Mouse (Mus musculus): ENCODE measurements around the gene Aldh1l1. TPM values are rescaled to one million over a fixed set of nuclear protein-coding genes. Genes with fewer than 3 reads are reported as not detected.

Gene Aldh1l1
- polyA plus RNA-seq, 2 experiments: 1.5 to 2.1 TPM

- ATAC-seq (ENCODE audit: low FRiP score, low read depth) (no peak), DNase-seq (ENCODE audit: low spot score) (no peak)
- Histone ChIP-seq H3K36me3 (ENCODE audit: control insufficient read depth, insufficient read depth, low read length) (no peaks in the 10 kb centered on the region), H3K4me2 (replicated peaks; ENCODE audit: low read depth, low read length, severe bottlenecking) (no peak overlapping the region), H3K27ac (replicated peaks; ENCODE audit: low read depth, low read length) (no peak overlapping the region), H3K9ac (ENCODE audit: low read depth, low read length, severe bottlenecking) (no peak overlapping the region), H3K4me3 (replicated peaks; ENCODE audit: low read length) (no peak overlapping the region), H3K9me3 (ENCODE audit: control insufficient read depth, low read length) (no peaks in the 10 kb centered on the region), H3K27me3 (ENCODE audit: control insufficient read depth, insufficient read depth, low read length) (no peaks in the 10 kb centered on the region), H3K4me1 (ENCODE audit: control insufficient read depth, insufficient read depth, low read length) (no peaks in the 10 kb centered on the region)
- TF ChIP-seq POLR2A (IDR thresholded peaks at IDR 0.05; ENCODE audit: borderline replicate concordance, extremely low read depth, insufficient read depth, insufficient read length): no peak
- 81% methylated on average over 8 of the region's 8 CpGs for WGBS
These were observed 48.7 kb downstream of the Aldh1l1 start for GRCm38 (mm10) chr6:90534701-90535475.

GRCm38 (mm10) chr6:90536824-90537223 is 50.6 kb downstream of the Aldh1l1 start:
- ATAC-seq (ENCODE audit: low FRiP score, low read depth): no peak
- Histone ChIP-seq H3K4me3 (replicated peaks; ENCODE audit: low read length) (no peak overlapping the region), H3K36me3 (ENCODE audit: control insufficient read depth, insufficient read depth, low read length) (no peaks in the 10 kb centered on the region), H3K27ac (replicated peaks; ENCODE audit: low read depth, low read length) (no peak overlapping the region), H3K4me1 (ENCODE audit: control insufficient read depth, insufficient read depth, low read length) (no peaks in the 10 kb centered on the region), H3K9ac (ENCODE audit: low read depth, low read length, severe bottlenecking) (no peak overlapping the region), H3K27me3 (ENCODE audit: control insufficient read depth, insufficient read depth, low read length) (no peaks in the 10 kb centered on the region), H3K4me2 (replicated peaks; ENCODE audit: low read depth, low read length, severe bottlenecking) (no peak overlapping the region), H3K9me3 (ENCODE audit: control insufficient read depth, low read length) (no peaks in the 10 kb centered on the region)
- no peak for DNase-seq (ENCODE audit: low spot score)
- TF ChIP-seq POLR2A (IDR thresholded peaks at IDR 0.05; ENCODE audit: borderline replicate concordance, extremely low read depth, insufficient read depth, insufficient read length): no peak
- 81% methylated on average over 3 of the region's 3 CpGs for WGBS

- peak; percentile 76 for DNase-seq (ENCODE audit: low spot score)
- no peaks in the 10 kb centered on the region for H3K27me3 ChIP-seq (ENCODE audit: control insufficient read depth, insufficient read depth, low read length)
- peak; percentile 75; the same call in 1 of the 2 replicates for ATAC-seq (ENCODE audit: low FRiP score, low read depth)
- no peak overlapping the region for H3K27ac ChIP-seq (replicated peaks; ENCODE audit: low read depth, low read length)
- H3K9me3 ChIP-seq (ENCODE audit: control insufficient read depth, low read length): no peaks in the 10 kb centered on the region
- no peaks in the 10 kb centered on the region for H3K4me1 ChIP-seq (ENCODE audit: control insufficient read depth, insufficient read depth, low read length)
- no peak overlapping the region for H3K4me3 ChIP-seq (replicated peaks; ENCODE audit: low read length)
- H3K9ac ChIP-seq (ENCODE audit: low read depth, low read length, severe bottlenecking): no peak overlapping the region
- no peaks in the 10 kb centered on the region for H3K36me3 ChIP-seq (ENCODE audit: control insufficient read depth, insufficient read depth, low read length)
- H3K4me2 ChIP-seq (replicated peaks; ENCODE audit: low read depth, low read length, severe bottlenecking): no peak overlapping the region
- TF ChIP-seq POLR2A (IDR thresholded peaks at IDR 0.05; ENCODE audit: borderline replicate concordance, extremely low read depth, insufficient read depth, insufficient read length): no peak
- WGBS: 6% methylated on average over 7 of the region's 7 CpGs
These were observed 51.7 kb downstream of the Aldh1l1 start for GRCm38 (mm10) chr6:90537941-90538340.

- H3K27ac ChIP-seq (replicated peaks; ENCODE audit: low read depth, low read length): no peak overlapping the region
- H3K4me2 ChIP-seq (replicated peaks; ENCODE audit: low read depth, low read length, severe bottlenecking): no peak overlapping the region
- H3K4me3 ChIP-seq (replicated peaks; ENCODE audit: low read length): no peak overlapping the region
- DNase-seq (ENCODE audit: low spot score) (no peak), ATAC-seq (ENCODE audit: low FRiP score, low read depth) (no peak)
- no peak overlapping the region for H3K9ac ChIP-seq (ENCODE audit: low read depth, low read length, severe bottlenecking)
- H3K36me3 ChIP-seq (ENCODE audit: control insufficient read depth, insufficient read depth, low read length): no peaks in the 10 kb centered on the region
- H3K27me3 ChIP-seq (ENCODE audit: control insufficient read depth, insufficient read depth, low read length): no peaks in the 10 kb centered on the region
- TF ChIP-seq POLR2A (IDR thresholded peaks at IDR 0.05; ENCODE audit: borderline replicate concordance, extremely low read depth, insufficient read depth, insufficient read length): no peak
- H3K4me1 ChIP-seq (ENCODE audit: control insufficient read depth, insufficient read depth, low read length): no peaks in the 10 kb centered on the region
- H3K9me3 ChIP-seq (ENCODE audit: control insufficient read depth, low read length): no peaks in the 10 kb centered on the region
- 92% methylated on average over 4 of the region's 4 CpGs for WGBS
These were observed 53.0 kb downstream of the Aldh1l1 start for GRCm38 (mm10) chr6:90539271-90539670.

GRCm38 (mm10) chr6:90540520-90540919 is 54.3 kb downstream of the Aldh1l1 start:
- no peak for DNase-seq (ENCODE audit: low spot score)
- no peaks in the 10 kb centered on the region for H3K4me1 ChIP-seq (ENCODE audit: control insufficient read depth, insufficient read depth, low read length)
- no peak for TF ChIP-seq POLR2A (IDR thresholded peaks at IDR 0.05; ENCODE audit: borderline replicate concordance, extremely low read depth, insufficient read depth, insufficient read length)
- H3K27me3 ChIP-seq (ENCODE audit: control insufficient read depth, insufficient read depth, low read length): no peaks in the 10 kb centered on the region
- WGBS: 100% methylated on average over 1 of the region's 1 CpGs
- no peak for ATAC-seq (ENCODE audit: low FRiP score, low read depth)
- no peak overlapping the region for H3K27ac ChIP-seq (replicated peaks; ENCODE audit: low read depth, low read length)
- no peak overlapping the region for H3K4me3 ChIP-seq (replicated peaks; ENCODE audit: low read length)
- H3K9ac ChIP-seq (ENCODE audit: low read depth, low read length, severe bottlenecking): no peak overlapping the region
- no peak overlapping the region for H3K4me2 ChIP-seq (replicated peaks; ENCODE audit: low read depth, low read length, severe bottlenecking)
- no peaks in the 10 kb centered on the region for H3K36me3 ChIP-seq (ENCODE audit: control insufficient read depth, insufficient read depth, low read length)
- H3K9me3 ChIP-seq (ENCODE audit: control insufficient read depth, low read length): no peaks in the 10 kb centered on the region
